Mouse (Mus musculus) liver, embryonic 13.5 days (tissue): ENCODE data around the gene Dnajc11. TPM values are rescaled to one million over a fixed set of nuclear protein-coding genes. Genes with fewer than 3 reads are reported as not detected.

Experiments
- ATAC-seq: fragments of 200-750 bp; cut with Nextera tagmentation; 2 replicates; pipeline ENCODE4 v1.8.0; 2017; ENCODE audit warnings: low read depth, mild to moderate bottlenecking, moderate number of reproducible peaks, moderate library complexity
- DNase-seq: peaks from one replicate; pipeline ENCODE4 v3.0.0; 2022
- H3K27ac ChIP-seq: fragments of 300-500 bp; sonication (generic); 2 replicates; pipeline ENCODE4 v1.5.1; 2015; ENCODE audit warnings: moderate library complexity, mild to moderate bottlenecking, inconsistent platforms
- H3K27me3 ChIP-seq: fragments of 300-500 bp; sonication (generic); 2 replicates; pipeline ENCODE4 v1.6.1; 2015; ENCODE audit warnings: mild to moderate bottlenecking, inconsistent platforms
- H3K36me3 ChIP-seq: fragments of 300-500 bp; sonication (generic); 2 replicates; pipeline ENCODE4 v1.6.1; 2015; ENCODE audit warnings: mild to moderate bottlenecking, inconsistent platforms
- H3K4me1 ChIP-seq: fragments of 300-500 bp; sonication (generic); replicated peaks from 2 replicates; pipeline ENCODE4 v1.6.1; 2015; ENCODE audit warnings: inconsistent platforms
- H3K4me2 ChIP-seq: fragments of 300-500 bp; sonication (generic); 2 replicates; pipeline ENCODE4 v1.6.1; 2015; ENCODE audit warnings: inconsistent platforms, mild to moderate bottlenecking, moderate library complexity
- H3K4me3 ChIP-seq: fragments of 300-500 bp; sonication (generic); replicated peaks from 2 replicates; pipeline ENCODE4 v1.5.1; 2015; ENCODE audit warnings: mild to moderate bottlenecking, inconsistent platforms
- H3K9ac ChIP-seq: fragments of 300-500 bp; sonication (generic); 2 replicates; pipeline ENCODE4 v1.6.1; 2015; ENCODE audit warnings: mild to moderate bottlenecking, inconsistent platforms
- H3K9me3 ChIP-seq: fragments of 300-500 bp; sonication (generic); replicated peaks from 2 replicates; pipeline ENCODE4 v1.6.1; 2016; ENCODE audit warnings: inconsistent platforms
- WGBS: fragments of 180-500 bp; shearing (Covaris S2); methylation state at CpG from one replicate; pipeline ENCODE4 v1.1.7; 2015; ENCODE audit not compliant: insufficient replicate concordance; 5-methylcytosine and 5-hydroxymethylcytosine counted together
- polyA plus RNA-seq: library from polyadenylated mRNA; unstranded; fragments of >200 nt; fragmentation: Nextera tagmentation; extraction: Ambion mirVana; gene quantifications from 2 replicates; pipeline ENCODE4 v1.2.1, GENCODE M21; 2015

The Dnajc11 gene
- polyA plus RNA-seq, 1 experiment from 2014 or later, result 58.3 TPM

GRCm38 (mm10) chr4:151902689-151903241, 30.7 kb upstream of the Dnajc11 start:
- Histone ChIP-seq H3K4me1 (peaks cover 19% of the 10 kb centered on the region), H3K4me3 (no peak overlapping the region), H3K9me3 (0 out of 2 replicates have a peak, but pooled peaks cover 4% of the 10 kb centered on the region), H3K4me2 (no peak overlapping the region), H3K9ac (no peak overlapping the region), H3K36me3 (no peaks in the 10 kb centered on the region), H3K27me3 (peaks cover 19% of the 10 kb centered on the region; the same call in 1 of the 2 replicates), H3K27ac (no peak overlapping the region)
- ATAC-seq (no peak), DNase-seq (no peak)
- WGBS, result 30% methylated on average over 14 of the region's 14 CpGs

GRCm38 (mm10) chr4:151904098-151904497, 29.4 kb upstream of the Dnajc11 start:
- DNase-seq, result no peak
- 47% methylated on average over 11 of the region's 11 CpGs for WGBS
- H3K4me2 ChIP-seq, result no peak overlapping the region

GRCm38 (mm10) chr4:151905621-151906020, 27.9 kb upstream of the Dnajc11 start:
- WGBS, result 64% methylated on average over 4 of the region's 4 CpGs
- Histone ChIP-seq H3K27me3 (peaks cover 26% of the 10 kb centered on the region; the same call in 1 of the 2 replicates), H3K4me2 (no peak overlapping the region), H3K9me3 (no peaks in the 10 kb centered on the region), H3K36me3 (no peaks in the 10 kb centered on the region), H3K4me1 (peaks cover 21% of the 10 kb centered on the region), H3K27ac (no peak overlapping the region), H3K9ac (no peak overlapping the region), H3K4me3 (no peak overlapping the region)
- ATAC-seq (no peak), DNase-seq (no peak)

More at GRCm38 (mm10) chr4:151904098-151904497, 29.4 kb upstream of the Dnajc11 start:
- ATAC-seq, result no peak
- 0 out of 2 replicates have a peak, but pooled peaks cover 4% of the 10 kb centered on the region for H3K9me3 ChIP-seq
- no peak overlapping the region for H3K27ac ChIP-seq
- peaks cover 21% of the 10 kb centered on the region for H3K4me1 ChIP-seq
- peaks cover 26% of the 10 kb centered on the region; the same call in 1 of the 2 replicates for H3K27me3 ChIP-seq
- H3K36me3 ChIP-seq, result no peaks in the 10 kb centered on the region
- no peak overlapping the region for H3K9ac ChIP-seq
- no peak overlapping the region for H3K4me3 ChIP-seq

- DNase-seq (peak; percentile 30), ATAC-seq (peak; percentile 51; the same call in 1 of the 2 replicates)
- Histone ChIP-seq H3K9ac (no peak overlapping the region), H3K27ac (no peak overlapping the region), H3K4me3 (no peak overlapping the region), H3K27me3 (peaks cover 21% of the 10 kb centered on the region; the same call in 1 of the 2 replicates), H3K36me3 (no peaks in the 10 kb centered on the region), H3K4me2 (peak overlapping the region; percentile 25), H3K4me1 (peaks cover 12% of the 10 kb centered on the region), H3K9me3 (no peaks in the 10 kb centered on the region)
- WGBS, result 60% methylated on average over 26 of the region's 26 CpGs
These were observed 25.7 kb upstream of the Dnajc11 start for GRCm38 (mm10) chr4:151907577-151908343.

GRCm38 (mm10) chr4:151908809-151909208, 24.7 kb upstream of the Dnajc11 start:
- no peak for ATAC-seq
- H3K9me3 ChIP-seq, result no peaks in the 10 kb centered on the region
- 58% methylated on average over 8 of the region's 8 CpGs for WGBS
- H3K4me3 ChIP-seq, result no peak overlapping the region
- no peaks in the 10 kb centered on the region for H3K36me3 ChIP-seq
- H3K27ac ChIP-seq, result no peak overlapping the region
- no peak for DNase-seq
- peaks cover 17% of the 10 kb centered on the region; the same call in 1 of the 2 replicates for H3K27me3 ChIP-seq
- peaks cover 9% of the 10 kb centered on the region for H3K4me1 ChIP-seq
- H3K9ac ChIP-seq, result no peak overlapping the region
- no peak overlapping the region for H3K4me2 ChIP-seq

- Histone ChIP-seq H3K4me3 (no peak overlapping the region), H3K9me3 (peaks cover 4% of the 10 kb centered on the region; the same call in 1 of the 2 replicates), H3K9ac (no peak overlapping the region), H3K4me1 (peaks cover 21% of the 10 kb centered on the region), H3K4me2 (no peak overlapping the region), H3K27me3 (no peaks in the 10 kb centered on the region), H3K27ac (no peak overlapping the region), H3K36me3 (no peaks in the 10 kb centered on the region)
- ATAC-seq (no peak), DNase-seq (no peak)
- 70% methylated on average over 11 of the region's 11 CpGs for WGBS
These were observed 17.2 kb upstream of the Dnajc11 start for GRCm38 (mm10) chr4:151916271-151916670.

GRCm38 (mm10) chr4:151919135-151919840, 14.2 kb upstream of the Dnajc11 start:
- Histone ChIP-seq H3K27me3 (no peaks in the 10 kb centered on the region), H3K27ac (peak overlapping the region; percentile 47; the same call in 1 of the 2 replicates), H3K9me3 (peaks cover 12% of the 10 kb centered on the region), H3K4me3 (0 out of 2 replicates have a peak overlapping the region, but pooled peaks have one; percentile 18), H3K4me1 (peaks cover 21% of the 10 kb centered on the region), H3K4me2 (peak overlapping the region; percentile 62), H3K36me3 (no peaks in the 10 kb centered on the region), H3K9ac (peak overlapping the region; percentile 47; the same call in 1 of the 2 replicates)
- DNase-seq (peak; percentile 32), ATAC-seq (peak; percentile 77)
- 55% methylated on average over 20 of the region's 20 CpGs for WGBS

GRCm38 (mm10) chr4:151919900-151920643, 13.4 kb upstream of the Dnajc11 start:
- Histone ChIP-seq H3K27me3 (no peaks in the 10 kb centered on the region), H3K4me2 (peak overlapping the region; percentile 62), H3K9me3 (peaks cover 11% of the 10 kb centered on the region), H3K36me3 (no peaks in the 10 kb centered on the region), H3K4me1 (peaks cover 19% of the 10 kb centered on the region), H3K27ac (peak overlapping the region; percentile 47; the same call in 1 of the 2 replicates), H3K9ac (peak overlapping the region; percentile 47; the same call in 1 of the 2 replicates), H3K4me3 (peak overlapping the region; percentile 18; the same call in 1 of the 2 replicates)
- DNase-seq (peak; percentile 31), ATAC-seq (peak; percentile 71)
- 15% methylated on average over 16 of the region's 16 CpGs for WGBS

- 86% methylated on average over 3 of the region's 3 CpGs for WGBS
- no peak for ATAC-seq
These were observed 11.4 kb upstream of the Dnajc11 start for GRCm38 (mm10) chr4:151922124-151922523.

More at GRCm38 (mm10) chr4:151922124-151922523, 11.4 kb upstream of the Dnajc11 start:
- no peak for DNase-seq
- Histone ChIP-seq H3K36me3 (no peaks in the 10 kb centered on the region), H3K27ac (no peak overlapping the region), H3K9ac (no peak overlapping the region), H3K9me3 (peaks cover 8% of the 10 kb centered on the region), H3K4me2 (no peak overlapping the region), H3K4me1 (peaks cover 19% of the 10 kb centered on the region), H3K27me3 (no peaks in the 10 kb centered on the region), H3K4me3 (no peak overlapping the region)
